20 mouse cellular contexts compared by ENCODE assay signal in genomic region chr3:80205351-80205750, GRCm38 (mm10).
DNase-seq lines count a peak whose midpoint lies in the region; ATAC-seq and TF ChIP-seq lines count a peak whose summit lies in the region.
"Had no signal": no experiment of that assay in that cellular context is flagged by ENCODE, and none has a peak within 500 bp of the region (broad histone marks: within the 10 kb centered on the region; RNA-seq: fewer than 3 reads in every experiment).

No protein-coding gene starts in this region.

- WGBS in heart, embryonic 12.5 days, result 74% methylated on average over 6 of the region's 6 CpGs

- H3K9me3 ChIP-seq in heart, embryonic 12.5 days (replicated peaks), result no peaks in the 10 kb centered on the region
- H3K9me3 ChIP-seq: embryonic facial prominence, embryonic 12.5 days; forebrain, embryonic 15.5 days; hindbrain, embryonic 13.5 days; megakaryocyte, embryonic 14.5 days; midbrain, embryonic 15.5 days had no signal

- TF ChIP-seq CTCF in brain, embryonic 14.5 days (IDR thresholded peaks at IDR 0.05; ENCODE audit: borderline replicate concordance, extremely low read depth, insufficient read depth, insufficient read length), result no peak

- ATAC-seq in heart, embryonic 12.5 days (ENCODE audit: insufficient number of reproducible peaks, low FRiP score), result no peak
- ATAC-seq: forebrain, embryonic 15.5 days; midbrain, embryonic 15.5 days had no signal

- H3K27ac ChIP-seq in heart, embryonic 12.5 days (ENCODE audit: poor library complexity, severe bottlenecking), result no peak overlapping the region
- H3K27ac ChIP-seq: embryonic facial prominence, embryonic 12.5 days; forebrain, embryonic 15.5 days; hindbrain, embryonic 13.5 days; midbrain, embryonic 15.5 days had no signal

- H3K4me1 ChIP-seq in heart, embryonic 12.5 days (replicated peaks), result no peaks in the 10 kb centered on the region
- H3K4me1 ChIP-seq: embryonic facial prominence, embryonic 12.5 days; megakaryocyte, embryonic 14.5 days had no signal

- TF ChIP-seq POLR2A in brain, embryonic 14.5 days (IDR thresholded peaks at IDR 0.05; ENCODE audit: borderline replicate concordance, extremely low read depth, insufficient read depth, insufficient read length, poor library complexity, severe bottlenecking), result no peak

- H3K27me3 ChIP-seq in heart, embryonic 12.5 days (replicated peaks), result no peaks in the 10 kb centered on the region
- H3K27me3 ChIP-seq: embryonic facial prominence, embryonic 12.5 days; forebrain, embryonic 15.5 days; hindbrain, embryonic 13.5 days; megakaryocyte, embryonic 14.5 days; midbrain, embryonic 15.5 days had no signal

- H3K4me2 ChIP-seq in heart, embryonic 12.5 days, result no peak overlapping the region
- H3K4me2 ChIP-seq: embryonic facial prominence, embryonic 12.5 days; forebrain, embryonic 15.5 days; heart, embryonic 11.5 days; hindbrain, embryonic 13.5 days; midbrain, embryonic 15.5 days had no signal

- no peaks in the 10 kb centered on the region for H3K36me3 ChIP-seq in heart, embryonic 12.5 days
- H3K36me3 ChIP-seq: embryonic facial prominence, embryonic 12.5 days; forebrain, embryonic 15.5 days; hindbrain, embryonic 13.5 days; midbrain, embryonic 15.5 days had no signal

- peak; percentile 57 to 85 for DNase-seq in layer of hippocampus, adult 18-20 months (ENCODE audit: low spot score in 2 of 2)
- DNase-seq in layer of hippocampus, postnatal 25 days (ENCODE audit: extremely low spot score in 1 of 2, low spot score in 1 of 2), result no peak
- peak; percentile 41 for DNase-seq in brain, embryonic 14.5 days (ENCODE audit: low read depth)
- DNase-seq in layer of hippocampus, adult 9-10 months (ENCODE audit: low spot score), result peak; percentile 53
- DNase-seq in right cerebral cortex, postnatal 10 days (ENCODE audit: low spot score in 2 of 2), result peak; percentile 35 to 63
- no peak for DNase-seq in spleen, adult 12 weeks (ENCODE audit: low spot score)
- DNase-seq: B cell, adult 2 months; cerebellum, adult 9-10 months; kidney, adult 8-10 months; kidney, postnatal 14 days; liver; lung, adult 18-20 months had no signal

- H3K9ac ChIP-seq in heart, embryonic 12.5 days, result no peak overlapping the region
- H3K9ac ChIP-seq: embryonic facial prominence, embryonic 12.5 days; forebrain, embryonic 15.5 days; hindbrain, embryonic 13.5 days; midbrain, embryonic 15.5 days had no signal

- no peak overlapping the region for H3K4me3 ChIP-seq in heart, embryonic 12.5 days
- H3K4me3 ChIP-seq: embryonic facial prominence, embryonic 12.5 days; erythroblast, embryonic 14.5 days; forebrain, embryonic 15.5 days; hindbrain, embryonic 13.5 days; megakaryocyte, embryonic 14.5 days; midbrain, embryonic 15.5 days had no signal

Comparison
In these comparisons a context has a peak if more than half of its experiments do, and no peak if none do; other contexts are left out.
1. DNase-seq: peak in layer of hippocampus, adult 18-20 months (2 of 2), brain, embryonic 14.5 days (single experiment), layer of hippocampus, adult 9-10 months (single experiment) and right cerebral cortex, postnatal 10 days (2 of 2); none in layer of hippocampus, postnatal 25 days (0 of 2) and spleen, adult 12 weeks (single experiment).